ENCODE assay signal across 8 mouse cellular contexts in the genomic region with DNA sequence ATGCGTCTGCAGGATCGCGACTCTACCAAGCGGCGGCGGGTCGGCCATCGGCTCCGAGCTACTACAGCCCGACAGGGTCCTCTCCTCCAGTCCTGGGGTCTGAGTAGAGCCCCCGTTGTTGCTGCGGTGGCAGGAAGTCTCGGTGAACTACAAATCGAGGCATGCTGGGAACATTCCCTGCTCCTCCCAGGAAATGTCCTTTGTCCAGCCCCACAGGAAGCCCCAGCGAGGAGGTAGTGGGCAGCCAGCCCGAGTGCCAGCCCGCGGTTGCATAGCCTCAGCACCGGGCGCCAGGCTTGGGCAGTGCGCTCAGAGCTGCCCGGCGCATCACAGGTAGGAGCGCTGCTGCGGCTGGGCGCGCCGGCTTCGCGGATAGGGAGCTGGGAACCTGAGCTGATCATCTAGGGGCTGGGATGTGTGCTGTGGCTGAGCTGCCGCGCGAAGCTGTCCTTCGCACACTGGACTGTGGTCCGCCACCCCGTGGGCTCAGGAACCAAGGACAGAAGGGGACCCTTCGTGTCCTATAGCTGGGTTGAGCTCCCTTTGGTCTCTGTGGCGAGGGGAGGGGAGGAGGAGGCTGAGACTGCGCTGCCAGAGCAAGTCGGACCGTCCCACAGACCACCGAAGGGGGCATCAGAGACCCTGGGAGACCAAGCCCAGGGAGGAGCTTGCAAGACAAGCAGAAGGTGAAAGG. TPM values are rescaled to one million over a fixed set of nuclear protein-coding genes. Genes with fewer than 3 reads are reported as not detected.
DNase-seq lines count a peak whose midpoint lies in the region; ATAC-seq and TF ChIP-seq lines count a peak whose summit lies in the region.

Gene Zfp697 (plus strand): TSS at position 216 of the 694 bp plus-strand sequence.

- ATAC-seq in forebrain, embryonic 13.5 days: peak; percentile 94
- peak; percentile 91 for ATAC-seq in heart, embryonic 15.5 days (replicated peaks; ENCODE audit: insufficient number of reproducible peaks, insufficient read depth, low FRiP score, low read depth)
- peak; percentile 64 for ATAC-seq in liver, embryonic 11.5 days (replicated peaks; ENCODE audit: low FRiP score)

- H3K27ac ChIP-seq in forebrain, embryonic 13.5 days: peak within 1 kb of the TSS; percentile 91
- H3K27ac ChIP-seq in heart, embryonic 15.5 days: peak within 1 kb of the TSS; percentile 89
- H3K27ac ChIP-seq in liver, embryonic 11.5 days (ENCODE audit: low read depth, low read length): peak within 1 kb of the TSS; percentile 30; the same call in 1 of the 2 replicates
- H3K27ac ChIP-seq in testis, adult 2 months (ENCODE audit: control insufficient read depth, insufficient read depth, low read depth, low read length): no peak within 1 kb of the TSS

- peaks cover 24% of the 10 kb centered on the region for H3K4me1 ChIP-seq in forebrain, embryonic 13.5 days
- H3K4me1 ChIP-seq in heart, embryonic 15.5 days (replicated peaks): peaks cover 34% of the 10 kb centered on the region
- no peaks in the 10 kb centered on the region; the same call in 1 of the 2 replicates for H3K4me1 ChIP-seq in liver, embryonic 11.5 days (replicated peaks; ENCODE audit: control insufficient read depth, insufficient read depth, low read length)
- H3K4me1 ChIP-seq in testis, adult 2 months (ENCODE audit: control insufficient read depth, insufficient read depth, low read length): peaks cover 5% of the 10 kb centered on the region

- H3K79me2 ChIP-seq in myocyte (ENCODE audit: control insufficient read depth, insufficient read depth): peaks cover 33% of the 10 kb centered on the region

- peak within 1 kb of the TSS; percentile 79 for H3K4me3 ChIP-seq in forebrain, embryonic 13.5 days
- peak within 1 kb of the TSS; percentile 77 for H3K4me3 ChIP-seq in heart, embryonic 15.5 days
- H3K4me3 ChIP-seq in liver, embryonic 11.5 days (ENCODE audit: low read depth, low read length): peak within 1 kb of the TSS; percentile 70
- H3K4me3 ChIP-seq in myocyte: peak within 1 kb of the TSS; percentile 91
- H3K4me3 ChIP-seq in testis, adult 2 months (ENCODE audit: control insufficient read depth, low read depth, low read length): peak within 1 kb of the TSS; percentile 57

- H3K9ac ChIP-seq in forebrain, embryonic 13.5 days: peak within 1 kb of the TSS; percentile 93
- H3K9ac ChIP-seq in heart, embryonic 15.5 days: peak within 1 kb of the TSS; percentile 88
- peak within 1 kb of the TSS; percentile 68 for H3K9ac ChIP-seq in liver, embryonic 11.5 days (ENCODE audit: low read depth, low read length)

- H3ac ChIP-seq in myocyte (ENCODE audit: control insufficient read depth, insufficient read length): peak within 1 kb of the TSS; percentile 63

- peak; percentile 9 to 11 for DNase-seq in B cell, adult 2 months
- DNase-seq in brain, embryonic 18.5 days (ENCODE audit: low read depth, low spot score): peak; percentile 67
- DNase-seq in kidney, postnatal 14 days: peak; percentile 91
- DNase-seq in liver, embryonic 11.5 days (ENCODE audit: low spot score): peak; percentile 64

- H3K9me3 ChIP-seq in forebrain, embryonic 13.5 days (replicated peaks): no peaks in the 10 kb centered on the region
- no peaks in the 10 kb centered on the region for H3K9me3 ChIP-seq in heart, embryonic 15.5 days (replicated peaks)
- no peaks in the 10 kb centered on the region for H3K9me3 ChIP-seq in liver, embryonic 11.5 days (ENCODE audit: control insufficient read depth, low read length)

- peak within 1 kb of the TSS; percentile 92 for H3K4me2 ChIP-seq in forebrain, embryonic 13.5 days
- peak within 1 kb of the TSS; percentile 96 for H3K4me2 ChIP-seq in heart, embryonic 15.5 days
- H3K4me2 ChIP-seq in liver, embryonic 11.5 days: peak within 1 kb of the TSS; percentile 68
- H3K4me2 ChIP-seq in myocyte (ENCODE audit: low read depth): peak within 1 kb of the TSS; percentile 99

- H3K36me3 ChIP-seq in forebrain, embryonic 13.5 days (ENCODE audit: poor library complexity, severe bottlenecking): no peaks in the 10 kb centered on the region
- no peaks in the 10 kb centered on the region for H3K36me3 ChIP-seq in heart, embryonic 15.5 days
- H3K36me3 ChIP-seq in liver, embryonic 11.5 days (ENCODE audit: control insufficient read depth, insufficient read depth, low read length): no peaks in the 10 kb centered on the region
- H3K36me3 ChIP-seq in myocyte (ENCODE audit: control insufficient read depth, insufficient read depth): no peaks in the 10 kb centered on the region
- H3K36me3 ChIP-seq in testis, adult 2 months (ENCODE audit: control insufficient read depth, insufficient read depth, low read length): no peaks in the 10 kb centered on the region

- no peak for TF ChIP-seq CTCF in testis, adult 2 months (IDR thresholded peaks at IDR 0.05; ENCODE audit: control insufficient read depth, insufficient read depth, insufficient replicate concordance, low read depth, low read length)

- no peaks in the 10 kb centered on the region for H3K27me3 ChIP-seq in forebrain, embryonic 13.5 days
- no peaks in the 10 kb centered on the region for H3K27me3 ChIP-seq in heart, embryonic 15.5 days
- H3K27me3 ChIP-seq in liver, embryonic 11.5 days (replicated peaks; ENCODE audit: control insufficient read depth, insufficient read depth, low read length): peaks cover 19% of the 10 kb centered on the region
- no peaks in the 10 kb centered on the region for H3K27me3 ChIP-seq in myocyte (ENCODE audit: control insufficient read depth, insufficient read depth, insufficient read length)
- H3K27me3 ChIP-seq in testis, adult 2 months (ENCODE audit: control insufficient read depth, insufficient read depth, low read length): no peaks in the 10 kb centered on the region

- TF ChIP-seq POLR2A in myocyte (IDR thresholded peaks at IDR 0.05; ENCODE audit: insufficient read length, low read depth): peak; percentile 95
- peak; percentile 58; the same call in 1 of the 2 replicates for TF ChIP-seq POLR2A in testis, adult 2 months (IDR thresholded peaks at IDR 0.05; ENCODE audit: control insufficient read depth, low read depth, low read length)

- under 1% methylated on average over 41 of the region's 42 CpGs for WGBS in forebrain, embryonic 13.5 days
- WGBS in heart, embryonic 15.5 days: under 1% methylated on average over 42 of the region's 42 CpGs
- WGBS in liver, embryonic 11.5 days: under 1% methylated on average over 42 of the region's 42 CpGs

TF ChIP-seq in myocyte, 11 proteins besides CTCF, POLR2A, EP300 and RAD21:
- TF ChIP-seq POLR2AphosphoS2 (IDR thresholded peaks at IDR 0.05; ENCODE audit: insufficient read length, low read depth) (peak; percentile 82), REST (IDR thresholded peaks at IDR 0.05; ENCODE audit: insufficient read depth, insufficient read length) (no peak)

RNA-seq across cellular contexts. Expression of gene Zfp697, which starts in this region (rescaled TPM):
- polyA plus RNA-seq in forebrain, embryonic 13.5 days (2015; fragmentation: Nextera tagmentation; extraction: Ambion mirVana): 12.2 and 14.1 TPM in 2 replicates
- 7.7 and 9.9 TPM in 2 replicates for polyA plus RNA-seq in heart, embryonic 15.5 days (2015; fragmentation: Nextera tagmentation; extraction: Ambion mirVana)
- polyA plus RNA-seq in liver, embryonic 11.5 days (2014; fragmentation: Nextera tagmentation; extraction: Ambion mirVana): 4.8 and 5.7 TPM in 2 replicates
- 5.3 TPM for polyA plus RNA-seq in myocyte (2012; fragmentation: generic; extraction: Trizol)
- 1.1 and 1.2 TPM in 2 replicates for polyA plus RNA-seq in testis, adult 2 months (2012; rRNA removed)

Comparison
In these comparisons a context has a peak if more than half of its experiments do, and no peak if none do; other contexts are left out.
1. DNase-seq: peak in every context shown above with its lines; median percentile 91 in kidney, postnatal 14 days; 67 in brain, embryonic 18.5 days; 64 in liver, embryonic 11.5 days; 10 in B cell, adult 2 months.